Mouse (Mus musculus) midbrain, embryonic 11.5 days (tissue): ENCODE results near the gene Lamb2. TPM values are rescaled to one million over a fixed set of nuclear protein-coding genes. Genes with fewer than 3 reads are reported as not detected.

Source experiments
- ATAC-seq: fragments of 200-750 bp; cut with Nextera tagmentation; 2 replicates; pipeline ENCODE4 v1.8.0; 2017; ENCODE audit warnings: moderate TSS enrichment, moderate library complexity; ENCODE audit not compliant: low FRiP score
- DNase-seq: peaks from one replicate; pipeline ENCODE4 v3.0.0; 2015; ENCODE audit warnings: low spot score; ENCODE audit errors: missing footprints
- H3K27ac ChIP-seq: fragments of 300-500 bp; sonication (generic); 2 replicates; pipeline ENCODE4 v1.5.1; 2014; ENCODE audit warnings: low read depth, low read length
- H3K27me3 ChIP-seq: fragments of 300-500 bp; sonication (generic); 2 replicates; pipeline ENCODE4 v1.6.1; 2014; ENCODE audit warnings: mild to moderate bottlenecking, low read length, moderate library complexity, mixed read lengths; ENCODE audit not compliant: control insufficient read depth, insufficient read depth
- H3K36me3 ChIP-seq: fragments of 300-500 bp; sonication (generic); 2 replicates; pipeline ENCODE4 v1.6.1; 2014; ENCODE audit warnings: mild to moderate bottlenecking, low read length, moderate library complexity, mixed read lengths; ENCODE audit not compliant: control insufficient read depth, insufficient read depth
- H3K4me1 ChIP-seq: fragments of 300-500 bp; sonication (generic); 2 replicates; pipeline ENCODE4 v1.6.1; 2014; ENCODE audit warnings: low read length; ENCODE audit not compliant: control insufficient read depth, insufficient read depth
- H3K4me2 ChIP-seq: fragments of 300-500 bp; sonication (generic); 2 replicates; pipeline ENCODE4 v1.6.1; 2014; ENCODE audit warnings: mild to moderate bottlenecking, moderate library complexity
- H3K4me3 ChIP-seq: fragments of 300-500 bp; sonication (generic); 2 replicates; pipeline ENCODE4 v1.5.1; 2014; ENCODE audit warnings: low read depth, low read length
- H3K9ac ChIP-seq: fragments of 300-500 bp; sonication (generic); 2 replicates; pipeline ENCODE4 v1.6.1; 2014; ENCODE audit warnings: low read length
- H3K9me3 ChIP-seq: fragments of 300-500 bp; sonication (generic); 2 replicates; pipeline ENCODE4 v1.6.1; 2016; ENCODE audit warnings: low read length; ENCODE audit not compliant: control insufficient read depth
- WGBS: fragments of 180-500 bp; shearing (Covaris S2); extraction: QIAGEN DNeasy Blood & Tissue Kit; methylation state at CpG from one replicate; pipeline ENCODE4 v1.1.7; 2014; 5-methylcytosine and 5-hydroxymethylcytosine counted together
- polyA plus RNA-seq: library from polyadenylated mRNA; unstranded; fragments of >200 nt; fragmentation: Nextera tagmentation; extraction: Ambion mirVana; gene quantifications from 2 replicates; pipeline ENCODE4 v1.2.1, GENCODE M21; 2014

The Lamb2 gene
- polyA plus RNA-seq, 1 experiment from 2014 or later = 21.4 TPM

DNA sequence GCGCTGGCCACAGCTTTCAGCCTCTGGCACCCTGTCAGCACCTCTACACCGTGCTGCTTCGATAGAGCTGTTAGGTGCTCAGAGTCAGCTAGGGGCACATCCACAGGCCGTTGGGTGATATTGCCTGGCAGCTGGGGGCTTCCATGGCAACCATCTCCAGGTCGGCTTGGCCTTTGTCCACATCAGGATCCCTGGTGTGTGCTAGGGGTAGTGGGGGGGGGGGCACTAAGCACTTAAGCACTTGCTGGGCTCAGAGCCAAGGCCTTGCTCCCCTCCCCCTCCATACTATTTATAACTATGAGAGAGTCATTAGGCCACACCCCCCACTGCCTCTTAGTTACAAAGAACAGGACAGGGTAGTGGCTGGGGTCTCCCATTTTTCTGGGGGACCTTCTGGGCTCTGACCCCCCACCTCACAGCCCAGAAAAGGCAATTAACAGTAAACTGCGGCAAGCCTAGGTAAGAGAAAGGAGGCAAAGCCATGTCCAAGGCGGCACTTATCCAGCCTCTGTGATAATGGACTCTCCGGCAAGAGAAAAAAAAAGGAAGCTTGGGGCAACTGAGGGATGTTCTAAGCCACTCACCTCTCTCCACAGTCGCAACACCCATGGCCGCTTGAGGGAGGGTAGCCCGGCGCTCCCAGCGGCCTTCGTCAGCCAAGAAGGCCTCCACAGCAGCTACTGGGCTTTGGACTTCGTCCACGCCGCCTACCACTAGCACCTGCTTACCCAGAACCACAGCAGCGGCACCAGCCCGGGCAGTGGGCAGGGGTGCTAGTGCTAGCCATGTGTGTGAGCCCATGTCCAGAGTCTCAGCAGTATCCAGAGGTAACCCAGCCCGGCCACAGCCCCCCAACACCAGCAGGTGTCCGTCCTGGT is 29.0 kb upstream of the Lamb2 start:
- Histone ChIP-seq H3K36me3 (no peaks in the 10 kb centered on the region), H3K27me3 (no peaks in the 10 kb centered on the region), H3K4me2 (peak overlapping the region; percentile 94), H3K9me3 (no peaks in the 10 kb centered on the region), H3K4me1 (peaks cover 37% of the 10 kb centered on the region), H3K9ac (peak overlapping the region; percentile 11; the same call in 1 of the 2 replicates), H3K27ac (peak overlapping the region; percentile 90), H3K4me3 (peak overlapping the region; percentile 12; the same call in 1 of the 2 replicates)
- ATAC-seq (peak; percentile 78), DNase-seq (peak; percentile 92)
- 57% methylated on average over 21 of the region's 21 CpGs for WGBS

DNA sequence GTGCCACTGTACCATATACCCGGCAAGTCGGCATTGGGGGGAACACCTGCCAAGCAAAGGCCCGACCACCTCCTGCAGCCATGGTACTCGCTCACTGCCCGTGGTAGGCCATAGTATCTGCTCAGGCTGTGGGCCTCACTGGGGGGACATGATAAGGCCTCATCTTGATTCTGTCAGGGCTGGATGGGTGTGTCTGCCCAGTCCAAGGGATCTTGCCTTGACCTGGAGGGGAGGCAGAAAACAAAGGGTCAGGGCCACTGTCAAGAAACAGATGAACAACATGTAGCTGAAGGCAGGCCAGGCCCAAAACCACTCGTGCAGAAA is 28.4 kb upstream of the Lamb2 start:
- ATAC-seq (no peak), DNase-seq (no peak)
- H3K9ac ChIP-seq = peak overlapping the region; percentile 10; the same call in 1 of the 2 replicates
- H3K36me3 ChIP-seq = no peaks in the 10 kb centered on the region
- H3K9me3 ChIP-seq = no peaks in the 10 kb centered on the region
- H3K4me2 ChIP-seq = peak overlapping the region; percentile 94
- H3K27ac ChIP-seq = peak overlapping the region; percentile 90
- no peaks in the 10 kb centered on the region for H3K27me3 ChIP-seq
- WGBS = 87% methylated on average over 6 of the region's 6 CpGs
- H3K4me3 ChIP-seq = peak overlapping the region; percentile 57; the same call in 1 of the 2 replicates
- H3K4me1 ChIP-seq = peaks cover 37% of the 10 kb centered on the region

DNA sequence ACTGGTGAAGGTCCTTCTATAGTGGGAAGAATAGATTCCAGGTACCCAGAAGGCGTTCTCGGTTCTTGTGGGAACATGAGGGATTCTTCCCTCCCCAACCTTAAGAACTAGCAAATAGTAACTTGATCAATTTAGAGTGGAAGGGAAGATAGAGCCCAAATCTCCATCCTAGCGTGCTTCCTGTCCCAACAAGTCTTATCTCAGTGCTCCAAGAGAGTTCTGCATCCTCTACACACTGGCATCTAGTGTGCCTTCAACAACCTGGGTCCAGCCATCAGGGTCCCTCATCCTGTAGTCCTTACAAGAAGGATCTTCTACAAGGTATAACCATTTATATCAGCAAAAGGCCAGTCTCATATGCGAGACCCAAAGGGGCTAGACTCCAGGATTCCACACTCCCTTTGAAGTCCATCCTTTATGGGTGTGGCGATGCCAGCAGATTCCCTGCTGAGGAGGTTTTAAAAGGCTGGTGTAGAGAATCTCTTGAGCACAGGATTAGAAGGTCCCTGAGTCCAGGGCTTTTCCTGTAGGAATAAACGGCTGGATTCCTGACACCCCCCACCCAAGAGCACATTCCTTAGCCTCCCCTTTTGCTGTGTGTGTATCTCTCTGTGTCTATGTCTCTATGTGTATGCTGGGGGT is 27.9 kb upstream of the Lamb2 start:
- Histone ChIP-seq H3K36me3 (no peaks in the 10 kb centered on the region), H3K27ac (no peak overlapping the region), H3K4me2 (peak overlapping the region; percentile 94), H3K4me3 (peak overlapping the region; percentile 57), H3K9me3 (no peaks in the 10 kb centered on the region), H3K9ac (peak overlapping the region; percentile 75), H3K4me1 (peaks cover 37% of the 10 kb centered on the region), H3K27me3 (no peaks in the 10 kb centered on the region)
- DNase-seq = peak; percentile 84
- WGBS = 47% methylated on average over 6 of the region's 6 CpGs
- no peak for ATAC-seq

DNA sequence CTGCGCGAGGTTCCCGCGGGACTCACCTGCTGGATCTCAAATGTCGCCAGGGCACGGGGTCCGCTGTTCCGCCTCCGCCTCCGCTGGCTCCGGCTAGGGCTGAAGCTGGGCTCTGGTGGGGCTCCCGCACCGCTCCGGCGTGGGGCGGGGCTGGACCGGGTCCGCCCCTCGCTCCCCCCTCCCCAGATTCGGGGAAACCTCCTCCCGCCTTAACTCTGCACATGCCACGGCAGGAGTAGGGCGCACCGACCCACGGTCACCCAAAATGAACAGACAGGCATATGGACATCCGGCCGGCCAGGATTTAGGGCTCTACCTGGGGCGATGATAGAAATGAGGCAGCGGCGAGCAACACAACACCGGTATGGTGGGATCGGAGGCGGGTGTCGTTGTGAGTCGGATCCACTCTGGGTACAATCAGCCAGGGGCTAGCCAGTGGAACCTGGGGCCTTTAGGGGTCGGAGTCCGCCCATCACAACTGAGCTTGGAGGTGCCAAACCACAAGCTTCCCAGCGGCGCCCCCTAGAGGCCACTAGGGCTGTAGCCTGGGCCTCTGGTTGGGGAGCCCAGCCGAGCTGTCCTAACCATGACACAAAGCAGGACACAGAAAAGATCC is 27.1 kb upstream of the Lamb2 start:
- DNase-seq = peak; percentile 99
- no peaks in the 10 kb centered on the region for H3K36me3 ChIP-seq
- H3K4me2 ChIP-seq = peak overlapping the region; percentile 94
- H3K9ac ChIP-seq = peak overlapping the region; percentile 75
- H3K27me3 ChIP-seq = no peaks in the 10 kb centered on the region
- peak overlapping the region; percentile 21 for H3K27ac ChIP-seq
- no peaks in the 10 kb centered on the region for H3K9me3 ChIP-seq
- peaks cover 37% of the 10 kb centered on the region for H3K4me1 ChIP-seq
- under 1% methylated on average over 40 of the region's 40 CpGs for WGBS
- ATAC-seq = peak; percentile 76
- peak overlapping the region; percentile 57 for H3K4me3 ChIP-seq

DNA sequence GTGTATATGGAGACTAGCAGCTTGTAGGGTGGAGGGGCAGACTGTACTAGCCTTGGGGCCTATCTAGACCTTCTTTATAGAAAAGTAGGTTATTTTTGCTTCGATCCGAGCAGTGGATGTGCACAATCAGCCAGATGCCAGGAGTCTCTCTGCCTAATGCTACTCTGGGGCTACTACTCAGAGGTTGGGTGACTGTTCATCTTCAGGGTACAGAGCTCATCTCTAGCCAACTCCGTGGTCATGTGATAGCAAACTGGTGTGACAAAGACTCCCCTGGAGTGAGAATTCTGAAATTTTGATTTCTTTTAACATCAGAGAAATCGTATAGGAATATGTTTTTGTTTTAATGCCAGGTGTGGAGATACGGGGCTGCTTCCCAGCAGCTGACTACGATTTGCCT is 26.6 kb upstream of the Lamb2 start:
- no peaks in the 10 kb centered on the region for H3K27me3 ChIP-seq
- H3K36me3 ChIP-seq = no peaks in the 10 kb centered on the region
- peak overlapping the region; percentile 57; the same call in 1 of the 2 replicates for H3K4me3 ChIP-seq
- H3K27ac ChIP-seq = no peak overlapping the region; the same call in 1 of the 2 replicates
- H3K9ac ChIP-seq = peak overlapping the region; percentile 75
- no peak for DNase-seq
- WGBS = 56% methylated on average over 6 of the region's 6 CpGs
- ATAC-seq = peak; percentile 2; the same call in 1 of the 2 replicates
- no peaks in the 10 kb centered on the region for H3K9me3 ChIP-seq
- peaks cover 37% of the 10 kb centered on the region for H3K4me1 ChIP-seq
- H3K4me2 ChIP-seq = peak overlapping the region; percentile 94

DNA sequence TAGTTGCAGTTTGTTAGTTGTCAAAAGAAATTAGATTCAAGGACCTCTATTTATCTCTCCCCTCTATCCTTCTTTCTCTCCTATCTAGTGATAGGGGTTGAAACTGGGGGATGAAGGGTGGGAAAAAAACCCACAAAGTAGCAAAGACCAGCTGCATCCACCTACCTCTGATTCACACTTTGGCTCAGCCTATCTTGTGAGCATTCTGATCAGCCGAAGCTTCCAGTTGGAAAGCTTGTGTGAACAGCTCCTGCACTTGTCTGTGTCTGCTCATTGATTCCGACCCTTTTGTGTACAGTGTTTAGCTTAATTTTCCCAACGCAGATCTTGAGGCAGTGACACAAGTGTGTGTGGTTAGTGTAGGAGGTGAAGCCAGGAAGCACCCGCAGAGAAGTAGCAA is 26.1 kb upstream of the Lamb2 start:
- H3K4me2 ChIP-seq = no peak overlapping the region
- peaks cover 37% of the 10 kb centered on the region for H3K4me1 ChIP-seq
- no peak overlapping the region for H3K4me3 ChIP-seq
- DNase-seq = peak; percentile 82
- no peak overlapping the region for H3K27ac ChIP-seq
- no peak for ATAC-seq
- H3K27me3 ChIP-seq = no peaks in the 10 kb centered on the region
- H3K9ac ChIP-seq = no peak overlapping the region; the same call in 1 of the 2 replicates
- H3K36me3 ChIP-seq = no peaks in the 10 kb centered on the region
- H3K9me3 ChIP-seq = no peaks in the 10 kb centered on the region
- 85% methylated on average over 4 of the region's 4 CpGs for WGBS

DNA sequence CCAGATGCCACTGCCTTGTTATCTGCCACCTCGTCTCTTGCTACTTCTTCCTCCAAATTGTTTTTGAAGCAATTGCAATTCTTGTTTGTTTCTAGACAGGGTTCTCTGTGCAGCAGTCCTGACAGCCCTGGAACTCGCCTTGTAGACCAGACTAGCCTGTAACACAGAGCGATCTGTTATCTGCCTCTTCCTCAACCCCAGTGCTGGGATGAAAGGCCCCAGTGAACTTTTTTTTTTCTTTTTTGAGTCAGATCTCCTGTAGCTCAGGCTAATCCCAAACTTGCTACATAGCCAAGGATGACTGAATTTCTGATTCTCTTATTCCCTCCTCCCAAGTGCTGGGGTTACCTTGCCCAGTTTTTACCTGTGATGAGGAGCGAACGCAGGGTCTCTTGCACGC is 25.1 kb upstream of the Lamb2 start:
- no peak for DNase-seq
- Histone ChIP-seq H3K4me3 (no peak overlapping the region), H3K4me2 (no peak overlapping the region), H3K27me3 (no peaks in the 10 kb centered on the region), H3K4me1 (peaks cover 27% of the 10 kb centered on the region), H3K9ac (no peak overlapping the region), H3K36me3 (no peaks in the 10 kb centered on the region), H3K27ac (no peak overlapping the region), H3K9me3 (no peaks in the 10 kb centered on the region)
- 86% methylated on average over 6 of the region's 6 CpGs for WGBS
- ATAC-seq = no peak

DNA sequence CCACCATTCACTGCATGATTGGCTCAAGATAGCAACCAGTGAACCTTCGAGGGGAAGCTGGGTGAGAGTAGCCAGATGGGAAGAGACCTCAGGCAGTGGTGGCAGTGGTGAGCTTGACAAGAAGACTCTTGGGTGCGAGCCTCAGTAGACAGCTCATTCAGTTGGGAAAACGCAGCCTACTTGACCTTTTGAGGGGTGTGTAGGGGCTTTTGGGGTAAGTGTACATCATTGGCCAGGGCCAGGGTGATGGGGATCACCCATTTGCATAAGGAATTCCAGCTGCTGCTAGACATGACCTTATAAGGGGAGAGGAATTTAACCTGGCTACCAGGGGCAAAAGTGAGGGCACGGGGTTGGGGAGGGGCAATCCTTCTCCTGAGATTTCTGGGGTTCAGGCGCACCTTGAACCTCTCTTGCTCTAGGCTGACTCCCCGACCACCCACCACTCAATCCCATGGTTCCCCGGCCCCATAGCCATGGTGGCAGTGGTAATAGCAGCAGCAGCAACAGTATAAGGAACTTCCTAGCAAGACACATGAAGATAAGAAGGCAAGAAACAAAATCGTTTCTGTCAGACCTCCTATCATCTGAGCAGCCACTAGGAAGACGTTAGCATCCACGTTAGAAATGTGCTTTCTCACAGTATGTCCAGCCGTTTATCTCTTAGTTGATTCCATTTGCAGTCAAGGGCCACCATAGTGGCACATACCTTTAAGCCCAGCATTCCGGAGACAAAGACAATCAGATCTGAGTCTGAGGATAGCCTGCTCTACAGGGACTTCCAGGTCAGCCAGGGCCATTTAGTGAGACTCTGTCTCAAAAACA is 23.6 kb upstream of the Lamb2 start:
- Histone ChIP-seq H3K4me2 (no peak overlapping the region), H3K4me3 (no peak overlapping the region), H3K4me1 (peaks cover 13% of the 10 kb centered on the region), H3K27me3 (no peaks in the 10 kb centered on the region), H3K9ac (no peak overlapping the region), H3K9me3 (no peaks in the 10 kb centered on the region), H3K36me3 (no peaks in the 10 kb centered on the region), H3K27ac (no peak overlapping the region)
- peak; percentile 28 for DNase-seq
- ATAC-seq = no peak
- 77% methylated on average over 12 of the region's 12 CpGs for WGBS
